Mouse (Mus musculus) heart, adult 2 months (tissue): ENCODE measurements around the gene Hist1h2ba. TPM values are rescaled to one million over a fixed set of nuclear protein-coding genes. Genes with fewer than 3 reads are reported as not detected.

Source experiments
- DNase-seq, 2 experiments: peaks; one replicate each; pipeline ENCODE4 v3.0.0; 2021
- H3K27ac ChIP-seq: fragments of 200-600 bp; 2 replicates; pipeline ENCODE4 v1.8.1; 2022
- H3K27me3 ChIP-seq: fragments of 200-500 bp; 2 replicates; pipeline ENCODE4 v1.6.1; 2012; ENCODE audit warnings: mild to moderate bottlenecking, low read length, inconsistent platforms, mixed read lengths; ENCODE audit not compliant: control insufficient read depth, insufficient read depth
- H3K36me3 ChIP-seq: fragments of 200-500 bp; 2 replicates; pipeline ENCODE4 v1.6.1; 2012; ENCODE audit warnings: low read length, inconsistent platforms; ENCODE audit not compliant: control insufficient read depth, insufficient read depth
- H3K4me1 ChIP-seq: fragments of 200-500 bp; 2 replicates; pipeline ENCODE4 v1.6.1; 2011; ENCODE audit warnings: low read length; ENCODE audit not compliant: control insufficient read depth, insufficient read depth
- H3K4me3 ChIP-seq: fragments of 200-600 bp; 2 replicates; pipeline ENCODE4 v1.8.1; 2022
- H3K79me2 ChIP-seq: fragments of 200-500 bp; replicated peaks from 2 replicates; pipeline ENCODE4 v1.6.1; 2012; ENCODE audit warnings: mild to moderate bottlenecking, inconsistent platforms, low read length, moderate library complexity, mixed read lengths; ENCODE audit not compliant: control insufficient read depth, insufficient read depth
- H3K9ac ChIP-seq: fragments of 200-500 bp; 2 replicates; pipeline ENCODE4 v1.6.1; 2012; ENCODE audit warnings: low read depth, mild to moderate bottlenecking, control low read depth, inconsistent platforms, low read length, mixed read lengths
- CTCF ChIP-seq: fragments of 200-600 bp; IDR thresholded peaks from 2 replicates; pipeline ENCODE4 v1.8.1; 2022; ENCODE audit warnings: antibody characterized with exemption, mild to moderate bottlenecking, moderate library complexity
- EP300 ChIP-seq: fragments of 200-500 bp; IDR thresholded peaks from 2 replicates; pipeline ENCODE4 v1.6.1; 2011; ENCODE audit warnings: low read depth, low read length, control low read depth; ENCODE audit not compliant: insufficient read depth
- POLR2A ChIP-seq: fragments of 200-500 bp; IDR thresholded peaks from 2 replicates; pipeline ENCODE4 v1.6.1; 2011; ENCODE audit warnings: mild to moderate bottlenecking, low read depth, low read length, control low read depth; ENCODE audit not compliant: insufficient read depth
- WGBS: fragments of 180-500 bp; shearing (Covaris S2); methylation state at CpG from one replicate; pipeline ENCODE4 v1.1.7; 2018; 5-methylcytosine and 5-hydroxymethylcytosine counted together
- intact Hi-C: fragments of 180-260 bp; cut with DNase I; formaldehyde crosslinking; loops from one replicate; pipeline ENCODE4 v1.15.1; 2025
- polyA plus RNA-seq: library from polyadenylated mRNA; depleted of rRNA; stranded (reverse); fragments of >200 nt; gene quantifications from 2 replicates; pipeline ENCODE4 v1.2.3, GENCODE M21; 2012
- total RNA-seq, 2 experiments: library from RNA; stranded (reverse); gene quantifications; 2 replicates each; pipeline ENCODE4 v1.2.3; 2021

The Hist1h2ba gene
- total and polyA plus RNA-seq, 3 experiments: not detected

DNA sequence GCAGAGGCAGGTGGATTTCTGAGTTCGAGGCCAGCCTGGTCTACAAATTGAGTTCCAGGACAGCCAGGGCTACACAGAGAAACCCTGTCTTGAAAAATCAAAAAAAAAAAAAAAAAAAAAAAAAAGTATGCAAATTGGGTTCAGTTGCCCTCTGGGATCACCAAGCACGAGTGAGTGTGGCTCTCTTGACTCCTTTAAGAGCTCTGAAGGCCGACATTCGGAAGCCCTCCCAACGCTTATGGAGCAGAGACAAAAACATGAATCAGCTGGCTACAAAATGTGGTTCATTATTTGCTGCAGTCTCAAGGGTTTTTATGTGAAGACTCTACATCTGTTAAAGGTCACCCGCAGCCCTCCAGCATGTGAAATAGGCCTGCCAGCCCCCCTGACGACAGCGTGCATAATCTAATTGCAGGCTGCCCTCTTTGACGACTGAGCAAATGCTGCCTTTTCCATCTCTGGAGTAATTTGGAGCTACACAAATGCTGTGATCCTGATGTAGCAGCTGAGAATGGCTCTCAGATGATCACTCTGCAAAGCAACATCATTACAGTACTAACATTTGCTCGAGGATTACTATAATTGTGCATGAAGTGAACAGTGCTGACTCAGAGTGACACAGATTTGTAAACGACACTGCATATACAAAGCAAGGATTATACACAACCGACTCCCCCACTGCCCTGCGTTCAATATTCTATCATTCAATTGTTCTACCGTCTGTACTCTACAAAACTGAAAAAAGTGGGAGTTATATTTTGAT, 15.7 kb upstream of the Hist1h2ba start:
- no peak overlapping the region for H3K9ac ChIP-seq
- WGBS: 70% methylated on average over 14 of the region's 14 CpGs
- intact Hi-C loops: loop anchor here (2.0 kb wide), 1 partner anchor 117 kb away; no protein-coding TSS in a partner anchor
- H3K4me3 ChIP-seq: no peak overlapping the region
- no peaks in the 10 kb centered on the region for H3K4me1 ChIP-seq
- H3K27ac ChIP-seq: no peak overlapping the region
- TF ChIP-seq CTCF (no peak), POLR2A (no peak), EP300 (no peak)
- H3K27me3 ChIP-seq: no peaks in the 10 kb centered on the region
- peak in 1 of 2 experiments; percentile 11 for DNase-seq
- no peaks in the 10 kb centered on the region for H3K36me3 ChIP-seq
- H3K79me2 ChIP-seq: no peaks in the 10 kb centered on the region

DNA sequence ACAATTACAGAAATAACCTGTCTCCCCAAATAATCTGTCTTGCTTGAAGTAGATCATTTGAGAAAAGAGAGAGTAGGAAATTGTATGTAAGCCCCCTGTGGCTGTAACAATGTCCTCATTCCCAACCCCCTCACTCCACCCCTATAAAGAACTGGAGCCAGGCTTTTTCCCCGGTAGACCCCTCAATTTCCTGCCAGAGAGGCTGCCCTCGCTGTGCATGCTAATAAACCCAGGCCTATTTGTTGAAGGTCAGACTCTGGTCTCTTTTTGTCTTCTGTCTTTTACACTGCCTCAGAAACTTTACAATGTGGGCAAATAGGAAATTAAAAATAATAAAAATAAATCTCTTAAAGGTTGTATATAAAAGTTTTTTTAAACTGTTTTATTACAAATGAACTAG, 12.3 kb upstream of the Hist1h2ba start:
- no peak overlapping the region for H3K4me3 ChIP-seq
- no peaks in the 10 kb centered on the region for H3K27me3 ChIP-seq
- H3K27ac ChIP-seq: no peak overlapping the region
- H3K4me1 ChIP-seq: no peaks in the 10 kb centered on the region
- DNase-seq: no peak
- WGBS: 56% methylated on average over 2 of the region's 2 CpGs
- intact Hi-C loops: no loop called here
- H3K79me2 ChIP-seq: no peaks in the 10 kb centered on the region
- no peak for TF ChIP-seq POLR2A
- TF ChIP-seq CTCF: no peak
- no peak for TF ChIP-seq EP300
- no peak overlapping the region for H3K9ac ChIP-seq
- H3K36me3 ChIP-seq: no peaks in the 10 kb centered on the region

DNA sequence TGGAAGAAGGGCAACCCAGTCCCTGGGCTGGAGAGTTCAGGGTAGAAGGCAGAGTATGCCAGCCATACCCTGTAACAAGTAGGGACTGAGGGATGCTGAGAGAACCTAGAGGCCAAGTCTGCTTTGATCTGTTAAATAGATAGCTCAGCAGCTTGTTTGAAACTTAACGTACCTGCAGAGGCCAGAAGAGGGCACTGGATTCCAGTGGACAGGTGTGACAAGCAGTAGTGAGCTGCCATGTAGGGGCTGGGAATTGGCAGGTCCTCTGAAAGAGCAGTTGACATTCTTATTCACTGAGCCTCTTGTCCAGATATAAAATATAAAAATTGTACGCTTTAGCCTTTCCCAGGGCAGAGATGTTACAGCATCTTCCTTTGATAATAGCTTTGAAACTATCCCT, 8.9 kb upstream of the Hist1h2ba start:
- no peak overlapping the region for H3K9ac ChIP-seq
- intact Hi-C loops: no loop called here
- 59% methylated on average over 2 of the region's 2 CpGs for WGBS
- H3K4me3 ChIP-seq: no peak overlapping the region
- H3K79me2 ChIP-seq: no peaks in the 10 kb centered on the region
- no peak overlapping the region for H3K27ac ChIP-seq
- no peaks in the 10 kb centered on the region for H3K4me1 ChIP-seq
- no peaks in the 10 kb centered on the region for H3K27me3 ChIP-seq
- no peak for TF ChIP-seq EP300
- no peak for DNase-seq
- H3K36me3 ChIP-seq: no peaks in the 10 kb centered on the region

DNA sequence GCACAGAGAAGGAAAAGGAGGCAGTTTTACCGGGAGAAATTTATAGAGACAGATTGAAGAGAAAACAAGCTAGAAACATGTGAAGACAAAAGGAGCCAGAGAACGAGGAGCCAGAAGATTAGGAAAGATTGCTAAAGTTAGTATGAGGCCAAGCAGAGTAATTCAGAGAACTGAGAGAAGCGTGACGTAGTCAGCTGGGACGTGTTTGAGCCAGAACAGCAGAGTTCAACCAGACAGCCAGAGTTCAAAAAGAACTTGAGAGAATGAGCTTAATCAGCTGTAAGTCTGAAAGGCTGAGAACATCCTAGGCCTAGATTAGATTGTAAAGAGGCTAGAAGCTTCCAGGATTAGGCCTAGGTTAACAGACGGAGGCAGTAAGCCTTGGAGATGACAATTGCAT, 6.3 kb upstream of the Hist1h2ba start:
- Histone ChIP-seq H3K27ac (no peak overlapping the region), H3K4me1 (no peaks in the 10 kb centered on the region), H3K36me3 (no peaks in the 10 kb centered on the region), H3K9ac (no peak overlapping the region), H3K27me3 (no peaks in the 10 kb centered on the region), H3K79me2 (no peaks in the 10 kb centered on the region), H3K4me3 (no peak overlapping the region)
- WGBS: 53% methylated on average over 6 of the region's 6 CpGs
- TF ChIP-seq CTCF: no peak
- TF ChIP-seq EP300: no peak
- TF ChIP-seq POLR2A: no peak
- intact Hi-C loops: no loop called here
- peak in 1 of 2 experiments; percentile 17 for DNase-seq

DNA sequence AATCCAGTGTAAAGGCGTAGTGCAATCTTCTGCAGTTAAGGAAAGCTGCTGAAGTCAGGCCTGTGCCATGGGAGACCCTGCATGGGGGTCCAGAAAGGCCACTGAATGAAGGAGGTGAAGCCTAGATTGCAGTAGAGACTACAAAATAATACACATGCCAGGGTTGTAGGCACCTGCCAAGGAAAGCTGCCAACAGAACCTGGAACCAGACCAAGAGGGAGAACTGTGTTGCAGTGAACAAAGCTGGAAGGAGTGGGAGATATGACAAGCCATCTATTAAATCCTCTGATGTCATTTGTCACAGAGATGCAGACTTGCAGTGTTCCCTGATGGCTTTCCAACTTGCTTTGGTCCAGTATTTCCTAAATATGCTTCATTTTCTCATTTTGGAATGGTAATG, 4.7 kb upstream of the Hist1h2ba start:
- H3K79me2 ChIP-seq: no peaks in the 10 kb centered on the region
- H3K27me3 ChIP-seq: no peaks in the 10 kb centered on the region
- H3K4me3 ChIP-seq: no peak overlapping the region
- no peak overlapping the region for H3K27ac ChIP-seq
- H3K9ac ChIP-seq: no peak overlapping the region
- H3K4me1 ChIP-seq: no peaks in the 10 kb centered on the region
- TF ChIP-seq CTCF (no peak), POLR2A (no peak), EP300 (no peak)
- intact Hi-C loops: no loop called here
- WGBS: 95% methylated on average over 1 of the region's 1 CpGs
- DNase-seq: no peak
- H3K36me3 ChIP-seq: no peaks in the 10 kb centered on the region

DNA sequence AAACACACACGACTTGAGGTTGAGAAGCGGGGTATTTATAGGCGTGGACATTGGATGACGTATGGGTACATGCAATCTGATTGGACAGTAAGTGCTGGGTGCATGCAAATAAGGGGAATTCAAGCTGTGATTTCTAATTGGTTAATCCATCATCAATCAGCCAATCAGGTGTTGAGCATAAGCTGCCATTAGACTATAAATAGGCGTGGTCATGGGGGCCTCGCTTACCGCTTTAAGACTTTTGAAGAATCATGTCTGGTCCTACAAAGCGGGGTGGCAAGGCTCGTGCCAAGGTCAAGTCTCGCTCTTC, 210 bp upstream of the Hist1h2ba start, which contains the start of gene Hist1h2aa:
Gene Hist1h2aa (plus strand): TSS at position 252 of the 310 bp plus-strand sequence.
- intact Hi-C loops: no loop called here
- DNase-seq: no peak
- Histone ChIP-seq H3K36me3 (no peaks in the 10 kb centered on the region), H3K27ac (no peak within 1 kb of the TSS), H3K4me3 (no peak within 1 kb of the TSS), H3K9ac (no peak within 1 kb of the TSS), H3K4me1 (no peaks in the 10 kb centered on the region), H3K27me3 (no peaks in the 10 kb centered on the region), H3K79me2 (no peaks in the 10 kb centered on the region)
- no peak for TF ChIP-seq EP300
- TF ChIP-seq POLR2A: no peak
- no peak for TF ChIP-seq CTCF
- WGBS: 87% methylated on average over 10 of the region's 10 CpGs
